Mouse (Mus musculus) cerebellum, adult 9-11 months (tissue): ENCODE measurements around the gene Tnfsf11.

Experiments
- DNase-seq: peaks from one replicate; pipeline ENCODE4 v3.0.0; 2022

The Tnfsf11 gene

DNA sequence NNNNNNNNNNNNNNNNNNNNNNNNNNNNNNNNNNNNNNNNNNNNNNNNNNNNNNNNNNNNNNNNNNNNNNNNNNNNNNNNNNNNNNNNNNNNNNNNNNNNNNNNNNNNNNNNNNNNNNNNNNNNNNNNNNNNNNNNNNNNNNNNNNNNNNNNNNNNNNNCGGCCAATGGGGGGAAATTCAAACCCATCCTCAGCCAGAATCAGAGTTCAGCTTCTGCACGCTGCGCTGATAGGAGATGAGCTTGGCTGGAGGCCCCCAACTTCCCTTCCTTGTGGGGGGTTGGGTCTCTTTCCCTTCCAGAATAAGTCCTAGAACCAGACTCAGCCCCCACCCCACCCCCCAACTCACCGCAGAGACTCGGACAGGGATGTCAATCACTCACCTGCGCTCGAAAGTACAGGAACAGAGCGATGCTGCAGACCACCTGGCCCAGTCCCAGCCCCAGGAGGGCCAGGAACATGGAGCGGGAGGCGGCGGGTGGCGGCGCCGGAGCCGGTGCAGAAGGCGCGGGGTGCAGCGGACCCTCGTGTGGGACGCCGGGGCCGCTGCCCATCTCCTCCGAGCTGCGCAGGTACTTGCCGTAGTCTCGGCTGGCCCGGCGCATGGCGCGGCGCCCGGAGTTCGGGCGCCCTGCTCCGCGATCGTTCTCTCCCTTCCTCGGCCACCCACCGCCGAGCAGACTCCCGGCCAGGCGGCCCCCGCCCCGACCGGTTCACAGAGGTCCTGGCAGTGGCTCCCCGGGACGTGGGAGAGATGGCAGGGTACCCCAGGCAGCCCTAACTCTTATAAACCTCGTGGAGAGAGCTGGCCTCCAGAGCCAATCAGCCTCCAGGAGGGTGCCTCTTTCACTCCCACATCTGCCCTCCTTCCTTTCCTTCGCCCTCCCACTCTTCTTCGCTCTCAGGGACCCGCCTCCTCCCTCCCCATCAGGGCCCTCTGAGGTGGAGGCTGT lies at the start of gene Tnfsf11:
Tnfsf11 (minus strand) TSS at position 758 of the 952 bp plus-strand sequence.
- no peak for DNase-seq

- DNase-seq = no peak
Measured at GRCm38 (mm10) chr14:78356764-78357163, 48.9 kb upstream of the Tnfsf11 start.

DNA sequence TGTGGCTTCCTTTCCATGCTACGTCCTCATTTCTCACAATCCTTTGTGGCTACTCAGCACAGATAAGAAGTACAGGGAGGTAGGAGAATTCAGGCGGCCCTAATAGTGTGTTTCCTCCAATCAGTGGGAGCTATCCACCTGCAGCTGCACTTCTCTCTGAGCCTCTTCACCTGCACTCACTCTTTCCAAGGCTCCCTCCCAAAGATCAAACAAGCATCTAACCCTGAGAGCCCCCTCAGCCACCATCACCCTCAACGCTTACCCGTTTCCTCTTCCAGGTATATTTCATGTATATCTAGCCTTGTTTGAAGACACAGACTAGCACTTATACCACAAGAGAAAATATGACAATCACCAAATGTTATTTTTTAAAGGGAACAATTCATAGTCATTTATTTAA lies 47.5 kb upstream of the Tnfsf11 start:
- DNase-seq = no peak

GRCm38 (mm10) chr14:78352865-78353264 lies 45.0 kb upstream of the Tnfsf11 start:
- DNase-seq = no peak

- DNase-seq = no peak
Measured at GRCm38 (mm10) chr14:78351544-78351943, 43.7 kb upstream of the Tnfsf11 start.

DNA sequence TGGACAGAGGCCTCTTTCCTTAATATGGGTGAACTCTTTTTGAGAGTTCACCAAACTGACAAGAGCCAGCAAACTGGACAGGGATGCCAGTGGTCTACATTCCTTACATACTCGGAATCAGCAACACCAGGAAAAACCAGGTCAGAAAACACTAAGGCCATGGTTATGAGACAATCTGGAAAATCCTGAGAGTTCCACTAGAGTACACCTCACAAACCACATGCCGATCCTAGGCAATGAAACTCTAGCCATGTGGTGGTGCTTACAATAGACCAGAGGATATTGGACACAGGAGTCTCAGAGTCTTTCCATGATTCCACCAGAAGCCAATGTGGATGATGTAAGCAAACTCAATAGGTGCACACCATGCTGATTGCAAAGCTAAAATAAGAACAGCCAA lies 39.9 kb upstream of the Tnfsf11 start:
- DNase-seq = no peak

GRCm38 (mm10) chr14:78343007-78343406 lies 35.2 kb upstream of the Tnfsf11 start:
- DNase-seq = no peak

GRCm38 (mm10) chr14:78342146-78342545 lies 34.3 kb upstream of the Tnfsf11 start:
- no peak for DNase-seq

DNA sequence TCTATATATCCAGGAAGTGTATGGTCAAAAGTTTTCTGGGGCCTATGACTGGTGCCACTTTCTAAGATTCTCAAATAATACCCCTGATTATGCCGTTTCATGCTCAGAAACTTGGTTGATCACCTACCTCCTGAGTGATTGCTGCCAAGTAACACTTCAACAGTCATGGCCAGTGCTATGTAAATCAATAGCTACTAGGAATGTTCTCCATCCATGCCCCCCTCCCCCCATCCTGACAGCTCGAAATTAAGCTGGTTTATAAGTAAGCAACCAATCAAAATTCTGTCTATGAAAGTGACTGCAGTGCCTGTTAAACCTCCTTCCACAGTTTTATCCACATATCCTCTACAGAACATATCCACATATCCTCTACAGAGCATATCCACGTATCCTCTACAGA lies 25.5 kb upstream of the Tnfsf11 start:
- no peak for DNase-seq

- no peak for DNase-seq
Measured at GRCm38 (mm10) chr14:78331368-78331767, 23.5 kb upstream of the Tnfsf11 start.

DNA sequence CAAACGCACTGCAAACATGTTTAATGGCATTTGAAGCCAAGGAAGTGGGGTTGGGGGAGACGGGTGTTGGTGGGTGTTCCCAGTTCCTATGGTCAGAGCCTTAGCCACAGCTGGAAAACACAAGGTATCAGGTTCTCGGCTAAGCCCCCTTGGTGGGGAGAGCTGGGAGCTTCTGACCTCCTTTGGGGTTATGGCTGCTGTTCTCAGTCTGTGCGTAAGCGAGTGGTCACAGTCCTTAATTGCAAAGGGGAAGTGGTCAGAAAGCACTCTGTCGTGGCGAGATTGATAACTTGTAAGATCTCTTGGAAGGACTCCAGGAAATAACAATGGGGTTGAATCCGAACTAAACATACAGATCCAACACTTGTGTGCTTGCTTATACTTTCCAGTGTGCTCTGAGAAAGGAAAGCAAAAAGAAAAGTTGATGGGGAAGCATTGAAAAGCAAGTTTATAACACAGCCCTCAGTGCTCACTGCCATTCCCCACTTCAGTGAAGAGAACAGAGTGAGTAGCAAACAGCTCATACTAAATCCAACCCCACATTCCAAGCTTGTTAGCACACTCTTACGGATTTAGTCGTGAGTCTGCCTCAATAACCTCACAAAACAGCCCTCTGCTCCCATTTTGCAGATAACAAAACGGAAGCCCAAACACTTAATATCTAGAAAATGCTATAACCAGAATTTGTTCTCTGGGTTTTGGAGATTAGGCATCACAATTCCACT lies 22.9 kb upstream of the Tnfsf11 start:
- no peak for DNase-seq

GRCm38 (mm10) chr14:78329765-78330451 lies 22.1 kb upstream of the Tnfsf11 start:
- DNase-seq = no peak

DNA sequence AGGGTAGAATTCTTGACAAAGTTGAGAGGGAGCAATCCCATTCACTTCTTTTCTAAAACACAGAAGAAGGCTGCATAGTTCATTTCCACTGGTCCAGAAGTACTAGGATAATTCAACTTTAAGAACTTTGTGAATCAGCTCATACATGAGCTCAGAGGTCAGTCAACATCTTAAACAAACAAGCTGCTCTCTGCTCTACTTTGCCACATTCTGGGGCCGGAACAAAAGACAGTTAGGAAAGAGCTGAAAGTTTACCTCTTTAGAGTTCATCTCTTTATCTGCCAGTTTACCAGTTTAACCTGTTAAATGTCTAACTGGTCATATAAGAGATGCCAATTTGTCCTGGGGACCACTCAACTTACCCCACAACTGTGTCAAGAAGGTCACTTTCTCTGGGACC lies 15.5 kb upstream of the Tnfsf11 start:
- DNase-seq = no peak

DNA sequence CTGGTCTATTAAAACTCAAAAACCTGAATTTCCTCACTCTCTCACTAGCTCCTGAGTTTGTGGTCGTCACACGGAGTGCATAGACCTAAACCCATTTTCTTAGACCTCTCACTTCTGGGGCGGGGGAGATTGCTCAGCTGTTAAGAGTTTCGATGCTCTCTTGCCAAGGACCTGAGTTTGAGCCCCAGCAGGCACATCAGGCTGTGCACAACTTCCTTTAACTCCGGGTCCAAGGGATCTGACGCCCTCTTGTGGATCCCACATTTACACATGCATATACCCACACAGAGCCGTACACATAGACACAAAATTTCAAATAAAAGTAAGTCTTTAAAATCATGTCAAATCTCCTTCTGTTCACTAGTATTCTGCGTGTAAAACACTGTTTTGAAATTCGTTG lies 15.1 kb upstream of the Tnfsf11 start:
- no peak for DNase-seq

DNA sequence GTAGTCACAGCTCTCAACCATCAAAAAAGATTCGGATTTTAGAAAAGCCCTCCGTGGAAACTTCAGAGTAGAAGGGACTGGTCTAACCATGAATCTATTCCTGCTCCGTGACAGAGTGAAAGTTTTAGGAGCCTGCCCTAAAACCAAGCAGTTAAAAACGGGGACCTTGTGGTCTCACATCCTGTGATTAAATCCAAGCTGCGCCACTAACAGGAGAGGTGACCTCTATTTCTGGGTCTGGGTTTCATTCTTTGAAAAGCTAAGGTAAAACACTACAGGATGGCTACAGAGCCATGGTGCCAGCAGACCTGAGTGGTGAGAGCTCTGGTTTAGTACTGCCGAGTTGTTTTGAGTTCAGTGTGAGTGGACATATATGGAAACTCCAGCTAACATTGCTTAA lies 12.4 kb upstream of the Tnfsf11 start:
- DNase-seq = no peak

DNA sequence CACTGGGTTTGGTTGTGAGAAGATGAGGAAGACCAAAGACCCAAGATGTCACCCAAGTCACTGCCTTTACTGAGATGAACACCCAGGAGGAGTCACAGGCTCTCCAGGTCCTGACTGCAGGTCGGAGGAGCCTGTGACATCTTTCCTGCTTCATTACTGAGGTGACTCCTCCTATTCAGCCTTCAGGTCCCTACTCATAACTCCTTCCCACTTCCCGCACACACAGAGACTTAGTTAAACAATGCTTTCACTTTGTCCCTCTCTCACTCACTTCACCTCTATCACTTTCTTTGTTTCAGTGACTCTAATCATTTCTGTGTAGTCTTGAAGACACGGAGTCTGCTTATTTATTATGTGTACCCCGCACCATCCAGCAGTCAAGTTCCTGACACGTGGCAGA lies 11.7 kb upstream of the Tnfsf11 start:
- no peak for DNase-seq

GRCm38 (mm10) chr14:78319000-78319399 lies 11.2 kb upstream of the Tnfsf11 start:
- DNase-seq = no peak

DNA sequence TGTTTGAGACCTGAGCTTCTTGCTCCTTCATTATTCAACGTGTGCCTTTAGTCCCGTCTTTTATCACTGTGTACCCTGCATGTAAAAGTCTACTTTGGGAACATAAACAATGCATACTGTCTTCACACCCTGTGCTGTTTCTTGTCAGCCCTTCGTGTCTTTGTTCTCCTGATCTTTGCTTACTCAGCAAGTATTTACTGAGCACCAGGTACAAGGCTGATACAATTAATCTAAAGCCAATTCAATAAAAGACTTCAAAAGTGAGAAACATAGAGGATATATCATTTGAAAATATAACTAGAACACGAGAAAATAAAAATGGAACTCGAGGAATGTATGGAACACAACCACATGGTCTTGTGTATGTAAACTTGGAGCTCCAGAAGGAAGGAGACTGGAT lies 9.8 kb upstream of the Tnfsf11 start:
- DNase-seq = no peak

DNA sequence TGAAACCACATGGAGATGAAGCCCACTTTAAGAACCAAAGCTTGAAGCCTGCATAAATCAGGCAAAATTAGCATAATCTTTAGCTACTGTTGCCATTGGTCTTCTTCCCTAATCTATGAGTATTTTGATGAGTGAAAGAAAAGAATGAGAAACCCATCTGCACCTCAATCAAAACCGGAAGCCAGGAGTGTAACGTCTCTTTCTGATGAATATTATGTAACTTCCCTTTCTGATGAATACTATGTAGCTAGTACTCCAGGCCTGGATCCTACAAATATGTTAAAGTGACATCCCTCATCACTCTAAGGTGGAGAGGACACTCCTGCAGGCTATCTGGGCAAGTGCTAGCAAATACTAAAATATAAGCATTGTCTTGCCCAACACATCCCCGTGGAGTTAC lies 6.9 kb downstream of the Tnfsf11 start:
- DNase-seq = no peak

GRCm38 (mm10) chr14:78292687-78293086 lies 15.2 kb downstream of the Tnfsf11 start:
- DNase-seq = no peak

GRCm38 (mm10) chr14:78289912-78290523 lies 17.8 kb downstream of the Tnfsf11 start:
- DNase-seq = no peak

DNA sequence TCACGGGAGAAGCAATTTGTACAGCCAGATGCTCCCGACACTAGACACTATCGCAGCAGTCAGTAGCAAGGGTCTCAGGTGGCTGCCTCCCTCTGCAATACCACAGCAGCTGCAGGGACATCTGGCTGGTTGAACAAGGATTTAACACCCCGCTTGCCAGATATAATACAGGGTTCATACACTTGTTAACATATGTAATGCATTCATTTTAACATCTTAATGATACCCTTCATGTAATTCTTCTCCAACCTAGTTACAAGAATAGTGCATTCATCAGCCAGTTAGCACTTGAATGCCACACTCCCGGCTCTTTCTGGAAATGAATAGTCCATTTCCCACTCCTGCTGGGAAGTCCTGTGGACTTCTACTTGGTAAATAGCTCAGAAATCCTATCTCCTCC lies 18.9 kb downstream of the Tnfsf11 start:
- no peak for DNase-seq
